ENCODE assay signal across 11 mouse cellular contexts in the genomic region with DNA sequence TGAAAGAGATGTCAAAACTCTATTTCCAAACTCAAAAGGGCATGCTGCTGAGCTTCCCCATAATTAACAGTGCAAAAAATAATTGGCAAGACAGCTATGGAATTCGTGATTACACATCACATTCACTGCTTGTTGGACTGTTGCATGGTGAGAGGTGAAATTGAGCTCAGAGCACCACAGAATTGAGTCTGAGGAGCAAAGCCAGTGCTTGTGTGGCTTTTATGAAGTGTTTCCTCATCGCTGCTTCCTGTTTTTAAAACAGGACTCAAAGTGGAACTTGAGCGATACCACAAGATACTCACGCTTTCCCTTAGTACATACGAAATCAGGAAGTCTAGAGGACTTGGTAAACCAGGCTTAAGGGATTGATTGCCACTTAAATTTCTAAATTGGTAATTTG. TPM values are rescaled to one million over a fixed set of nuclear protein-coding genes. Genes with fewer than 3 reads are reported as not detected.
A peak's percentile ranks its signal among the peaks of the same experiment; 100 is the strongest.
DNase-seq lines count a peak whose midpoint lies in the region; ATAC-seq and TF ChIP-seq lines count a peak whose summit lies in the region.
"Had no signal": no experiment of that assay in that cellular context is flagged by ENCODE, and none has a peak within 500 bp of the region (broad histone marks: within the 10 kb centered on the region; RNA-seq: fewer than 3 reads in every experiment).

No protein-coding gene starts in this region.

- no peak overlapping the region for H3K4me2 ChIP-seq in embryonic facial prominence, embryonic 14.5 days (ENCODE audit: low read depth, low read length)
- H3K4me2 ChIP-seq: neural tube, embryonic 15.5 days had no signal

- no peak overlapping the region for H3K9ac ChIP-seq in embryonic facial prominence, embryonic 14.5 days (ENCODE audit: low read depth, low read length)
- H3K9ac ChIP-seq: neural tube, embryonic 15.5 days had no signal

- H3K9me3 ChIP-seq in embryonic facial prominence, embryonic 14.5 days (ENCODE audit: control insufficient read depth, low read length) = no peaks in the 10 kb centered on the region
- H3K9me3 ChIP-seq in embryonic facial prominence, embryonic 10.5 days = no peaks in the 10 kb centered on the region
- H3K9me3 ChIP-seq: neural tube, embryonic 15.5 days had no signal

- no peak for TF ChIP-seq CTCF in bone marrow macrophage, adult 2 months (IDR thresholded peaks at IDR 0.05; ENCODE audit: low read depth, low read length)

- no peak for ATAC-seq in embryonic facial prominence, embryonic 14.5 days (ENCODE audit: low read depth)

- H3K27me3 ChIP-seq in embryonic facial prominence, embryonic 14.5 days (replicated peaks; ENCODE audit: control insufficient read depth, insufficient read depth, low read length) = no peaks in the 10 kb centered on the region
- no peaks in the 10 kb centered on the region for H3K27me3 ChIP-seq in embryonic facial prominence, embryonic 10.5 days (replicated peaks; ENCODE audit: low read depth, poor library complexity, severe bottlenecking)
- H3K27me3 ChIP-seq: neural tube, embryonic 15.5 days had no signal

- no peak overlapping the region for H3K4me3 ChIP-seq in embryonic facial prominence, embryonic 14.5 days (ENCODE audit: low read depth, low read length)
- H3K4me3 ChIP-seq in embryonic facial prominence, embryonic 10.5 days = no peak overlapping the region
- no peak overlapping the region for H3K4me3 ChIP-seq in bone marrow macrophage, adult 2 months (ENCODE audit: insufficient read depth, low read length)
- H3K4me3 ChIP-seq: neural tube, embryonic 15.5 days had no signal

- 77% methylated on average over 5 of the region's 5 CpGs for WGBS in embryonic facial prominence, embryonic 14.5 days
- WGBS in embryonic facial prominence, embryonic 10.5 days = 93% methylated on average over 5 of the region's 5 CpGs

- no peak for TF ChIP-seq POLR2A in bone marrow macrophage, adult 2 months (IDR thresholded peaks at IDR 0.05; ENCODE audit: borderline replicate concordance, low read depth, low read length)

- peak; percentile 19 for DNase-seq in embryonic facial prominence, embryonic 14.5 days (ENCODE audit: low spot score)
- no peak for DNase-seq in embryonic facial prominence, embryonic 10.5 days (ENCODE audit: low spot score)
- DNase-seq in 416B (ENCODE audit: low read depth) = peak; percentile 95
- peak; percentile 77 for DNase-seq in lung, postnatal 36 days
- no peak for DNase-seq in neural tube, embryonic 10.5 days (ENCODE audit: extremely low spot score, low spot score)
- DNase-seq in right cerebral cortex, postnatal 25 days = no peak
- no peak for DNase-seq in cerebellum, adult 9-10 months
- DNase-seq: cerebellum, adult 8-10 months had no signal

- no peaks in the 10 kb centered on the region for H3K4me1 ChIP-seq in embryonic facial prominence, embryonic 14.5 days (ENCODE audit: control insufficient read depth, insufficient read depth, low read length)
- H3K4me1 ChIP-seq in embryonic facial prominence, embryonic 10.5 days = no peaks in the 10 kb centered on the region
- peaks cover 22% of the 10 kb centered on the region for H3K4me1 ChIP-seq in bone marrow macrophage, adult 2 months (ENCODE audit: control insufficient read depth, insufficient read depth, low read length)
- H3K4me1 ChIP-seq: neural tube, embryonic 15.5 days had no signal

- H3K36me3 ChIP-seq in embryonic facial prominence, embryonic 14.5 days (ENCODE audit: control insufficient read depth, insufficient read depth, low read length) = no peaks in the 10 kb centered on the region
- no peaks in the 10 kb centered on the region for H3K36me3 ChIP-seq in embryonic facial prominence, embryonic 10.5 days (replicated peaks)
- H3K36me3 ChIP-seq: neural tube, embryonic 15.5 days had no signal

- no peak overlapping the region for H3K27ac ChIP-seq in embryonic facial prominence, embryonic 14.5 days (replicated peaks; ENCODE audit: low read depth, low read length)
- no peak overlapping the region for H3K27ac ChIP-seq in embryonic facial prominence, embryonic 10.5 days (replicated peaks)
- H3K27ac ChIP-seq in bone marrow macrophage, adult 2 months (ENCODE audit: insufficient read depth, low read depth, low read length) = peak overlapping the region; percentile 95
- H3K27ac ChIP-seq: kidney, postnatal 0 days; neural tube, embryonic 15.5 days had no signal

RNA-seq across cellular contexts. Expression of a gene that starts 24.0 kb away (rescaled TPM):
- polyA plus RNA-seq in embryonic facial prominence, embryonic 14.5 days (2014; fragmentation: Nextera tagmentation; extraction: Ambion mirVana) = 2.3 and 2.8 TPM in 2 replicates
- polyA plus RNA-seq in embryonic facial prominence, embryonic 10.5 days (2016; fragmentation: Nextera tagmentation; extraction: Ambion mirVana) = 0.31 and 0.50 TPM in 2 replicates
- 42.7 and 43.7 TPM in 2 replicates for polyA plus RNA-seq in bone marrow macrophage, adult 2 months (2012; ENCODE audit: insufficient read depth, insufficient read length, missing spikeins)

Comparison
In these comparisons a context has a peak if more than half of its experiments do, and no peak if none do; other contexts are left out.
1. DNase-seq: peak in embryonic facial prominence, embryonic 14.5 days (single experiment), 416B (single experiment) and lung, postnatal 36 days (single experiment); none in embryonic facial prominence, embryonic 10.5 days (single experiment), neural tube, embryonic 10.5 days (single experiment), right cerebral cortex, postnatal 25 days (single experiment) and cerebellum, adult 9-10 months (single experiment).
2. RNA of a gene that starts 24.0 kb away (polyA plus RNA-seq): 42.7 to 43.7 TPM in bone marrow macrophage, adult 2 months; 2.3 to 2.8 TPM in embryonic facial prominence, embryonic 14.5 days and 0.31 to 0.50 TPM in embryonic facial prominence, embryonic 10.5 days; every median in the first group is over 10 times any median in the second.